Mouse (Mus musculus) kidney, postnatal 36 days (tissue): ENCODE results near the gene Zfp109.
"Not testable (repeated sequence)": the region's sequence is repeated elsewhere in the genome, so short reads cannot be mapped to it uniquely, and the experiment has no call there.

ENCODE experiments used
- DNase-seq, 2 experiments: peaks; one replicate each; pipeline ENCODE4 v3.0.0; 2021 to 2022; ENCODE audit warnings: mixed read lengths in 2 of 2

The Zfp109 gene

GRCm38 (mm10) chr7:24237040-24237791 is at the start of gene Zfp109:
TSS of gene Zfp109 (minus strand) at chr7:24237560.
- peak; percentile 76 to 83 for DNase-seq

DNA sequence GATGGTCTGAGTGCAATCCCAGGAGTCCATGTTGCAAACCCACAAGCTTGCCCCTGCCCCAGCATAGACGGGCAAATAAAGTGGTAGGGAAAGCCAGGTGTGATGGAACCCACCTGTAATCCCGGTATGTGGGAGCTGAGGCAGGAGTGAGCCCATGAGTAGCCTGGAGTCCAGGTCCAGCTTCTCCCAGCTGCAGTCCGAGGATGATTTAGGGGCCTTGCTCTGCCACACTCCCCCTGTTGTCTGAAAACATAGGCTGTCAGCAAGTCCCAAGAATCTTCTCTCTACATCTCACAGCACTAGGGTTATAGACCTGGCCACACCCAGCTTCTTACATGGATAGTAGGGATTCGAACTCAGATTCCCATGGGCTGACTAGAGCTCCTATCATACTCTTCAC is 49.6 kb upstream of the Zfp109 start:
- DNase-seq: no peak

DNA sequence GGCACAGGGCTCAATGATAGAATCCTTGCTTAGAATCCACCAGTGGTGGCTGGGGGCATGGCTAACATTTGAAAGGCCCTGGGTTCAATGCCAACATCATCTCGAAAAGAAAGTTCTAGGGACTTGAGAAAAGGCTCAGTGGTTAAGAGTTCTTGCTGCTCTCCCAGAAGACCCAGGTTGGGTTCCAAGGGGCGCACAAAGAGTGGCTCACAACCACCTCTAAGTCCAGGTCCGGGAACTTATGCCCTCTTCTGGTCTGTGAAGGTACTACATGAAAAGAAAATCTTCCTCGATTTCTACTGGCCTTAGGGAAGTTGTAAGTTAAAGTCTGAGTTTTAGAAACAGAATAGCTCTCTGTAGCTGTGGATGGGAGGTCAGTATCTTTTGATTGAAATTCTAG is 48.7 kb upstream of the Zfp109 start:
- no peak for DNase-seq

DNA sequence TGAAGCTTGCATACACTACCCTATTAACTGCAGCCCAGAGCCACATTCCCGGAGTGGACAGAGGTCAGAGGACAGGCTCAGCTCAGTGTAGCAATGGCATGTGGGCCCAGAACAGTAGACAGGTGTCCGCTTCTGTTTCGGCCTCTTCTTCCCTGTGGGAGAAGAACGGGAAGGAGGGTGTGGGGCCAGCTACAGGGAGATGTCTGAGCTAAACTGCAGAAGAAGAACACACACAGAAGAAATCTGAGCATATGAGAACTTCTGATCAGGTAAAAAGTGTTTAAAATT is 43.4 kb upstream of the Zfp109 start:
- peak; percentile 26 to 40 for DNase-seq

- DNase-seq: no peak
Measured at GRCm38 (mm10) chr7:24280031-24280857, 42.9 kb upstream of the Zfp109 start.

DNA sequence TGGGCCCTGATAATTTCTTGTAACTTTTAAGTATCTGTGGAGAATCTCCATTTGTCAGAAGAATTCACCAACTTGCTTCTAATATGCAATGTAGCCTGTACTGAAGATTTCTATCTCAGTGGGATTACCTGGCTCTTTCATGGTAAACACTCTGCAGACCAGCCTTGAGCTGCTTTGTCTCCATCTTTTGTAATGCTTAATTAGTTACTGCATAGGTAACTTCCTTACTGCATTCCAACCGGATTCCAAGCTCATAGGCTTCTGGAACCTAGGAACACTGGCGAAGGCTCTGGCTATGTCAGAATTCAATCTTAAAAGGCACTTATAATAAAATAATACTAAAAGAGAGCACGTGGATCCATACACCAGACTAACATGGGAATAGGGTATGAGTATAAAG is 41.4 kb upstream of the Zfp109 start:
- not testable (repeated sequence) for DNase-seq

- peak in 1 of 2 experiments; percentile 34 for DNase-seq
Measured at GRCm38 (mm10) chr7:24274456-24274855, 37.1 kb upstream of the Zfp109 start.

DNA sequence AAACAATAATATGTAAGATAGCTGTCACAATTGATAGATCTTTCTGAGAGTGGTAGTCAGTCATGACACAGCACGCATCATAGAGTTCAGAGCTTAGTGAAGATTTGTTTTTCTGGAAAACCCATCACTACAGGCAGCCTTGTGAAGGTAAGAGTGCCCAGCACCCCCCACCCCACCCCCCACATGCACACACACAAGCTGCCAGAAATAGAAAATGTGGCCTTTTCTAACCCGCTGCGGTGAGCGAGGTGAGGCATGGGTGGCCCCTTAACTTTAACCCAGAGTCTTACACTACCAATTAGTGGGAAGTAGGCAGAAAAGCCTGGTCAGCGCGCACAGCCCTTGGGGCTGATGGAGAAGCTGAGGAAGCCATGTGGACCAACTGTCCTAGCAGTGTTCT is 33.8 kb upstream of the Zfp109 start:
- no peak for DNase-seq

DNA sequence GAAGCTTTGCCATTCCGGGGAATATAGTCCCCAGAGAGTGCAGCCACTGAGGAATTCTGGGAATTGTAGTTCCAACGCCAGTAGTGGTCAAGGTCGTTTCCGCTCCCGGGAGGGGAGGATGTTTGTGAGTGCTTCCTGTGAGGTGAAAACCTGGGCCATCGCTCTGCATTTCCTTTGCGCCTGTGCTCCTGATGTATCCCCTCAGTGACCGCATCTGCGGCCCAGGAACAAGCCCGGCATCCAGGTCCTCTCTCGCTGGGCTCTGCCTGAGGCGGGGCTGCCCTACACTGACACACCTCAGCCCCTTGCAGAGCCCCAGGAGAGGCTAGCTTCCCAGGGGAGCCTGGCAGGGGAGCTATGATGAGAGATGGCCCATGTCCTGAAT is 32.9 kb upstream of the Zfp109 start, which contains the start of gene Zfp93:
TSS of gene Zfp93 (plus strand) at position 133 of the 385 bp plus-strand sequence.
- DNase-seq: peak; percentile 84 to 93

GRCm38 (mm10) chr7:24269667-24270287 is 32.4 kb upstream of the Zfp109 start:
- DNase-seq: peak in 1 of 2 experiments; percentile 22

DNA sequence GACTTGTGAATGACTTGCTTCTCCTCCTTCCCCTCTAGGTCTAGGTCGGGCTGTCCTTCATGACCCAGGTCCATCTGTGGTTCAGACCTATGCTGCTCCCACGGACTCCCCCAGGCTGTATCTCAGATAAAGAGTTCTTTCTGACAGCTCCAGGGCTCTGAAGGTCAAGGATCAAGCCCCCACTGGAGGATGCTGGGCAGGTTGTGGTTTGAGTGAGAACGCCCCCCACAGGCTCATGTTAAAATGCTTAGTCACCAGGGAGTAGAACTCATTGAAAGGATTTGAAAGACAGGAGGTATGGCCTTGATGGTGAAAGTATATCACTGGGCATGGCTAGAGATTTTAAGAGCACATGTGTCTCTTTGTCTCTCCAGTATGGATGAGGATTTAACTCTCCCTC is 31.9 kb upstream of the Zfp109 start:
- no peak for DNase-seq

DNA sequence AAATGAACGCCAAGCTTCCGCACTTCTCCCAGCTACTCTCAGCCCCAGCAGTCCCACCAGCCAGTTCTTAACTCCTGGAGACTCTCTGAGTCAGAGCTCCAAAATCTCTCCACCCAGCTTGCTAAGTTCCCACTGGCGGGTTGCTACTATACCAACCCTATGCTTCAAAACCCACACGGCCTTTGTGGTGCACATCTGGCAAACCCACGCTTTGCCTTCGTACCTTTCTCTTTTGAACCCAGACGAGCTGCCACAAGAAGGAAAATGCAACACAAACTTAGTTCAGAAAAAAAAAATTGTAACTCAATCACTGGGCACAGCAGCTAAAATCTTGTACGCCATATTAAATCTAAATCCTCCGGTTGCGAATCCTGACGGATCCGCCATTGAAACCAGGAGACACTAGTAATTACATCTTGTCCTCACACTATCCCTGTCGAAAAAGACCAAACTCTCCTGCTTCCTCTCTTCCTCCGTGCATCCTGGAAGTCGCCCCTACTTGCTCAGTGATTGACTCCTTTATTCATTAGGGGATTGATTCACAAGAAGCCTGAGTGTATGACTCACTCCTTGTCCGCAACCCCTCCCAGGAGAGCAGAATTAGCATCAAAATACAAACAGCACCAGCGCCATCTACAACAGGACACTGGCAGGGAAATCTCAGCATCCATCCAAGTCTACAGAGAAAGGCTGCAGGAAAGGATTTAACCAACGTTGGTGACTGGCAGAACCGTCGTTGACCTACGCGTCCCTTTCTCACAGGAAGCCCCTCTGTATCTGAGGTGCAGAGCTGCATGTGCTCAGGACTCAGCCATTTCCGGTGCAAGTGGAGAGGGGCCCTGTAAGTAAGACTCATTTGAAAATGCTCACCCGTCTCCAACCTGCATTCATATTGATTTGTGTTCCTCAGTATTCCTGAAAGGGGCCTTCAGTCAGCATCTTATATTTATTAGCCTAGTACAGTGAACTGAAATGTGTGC is 31.1 kb upstream of the Zfp109 start:
- DNase-seq: no peak

GRCm38 (mm10) chr7:24260000-24260312 is 22.6 kb upstream of the Zfp109 start:
- no peak for DNase-seq

GRCm38 (mm10) chr7:24259306-24259999 is 22.1 kb upstream of the Zfp109 start:
- DNase-seq: no peak

DNA sequence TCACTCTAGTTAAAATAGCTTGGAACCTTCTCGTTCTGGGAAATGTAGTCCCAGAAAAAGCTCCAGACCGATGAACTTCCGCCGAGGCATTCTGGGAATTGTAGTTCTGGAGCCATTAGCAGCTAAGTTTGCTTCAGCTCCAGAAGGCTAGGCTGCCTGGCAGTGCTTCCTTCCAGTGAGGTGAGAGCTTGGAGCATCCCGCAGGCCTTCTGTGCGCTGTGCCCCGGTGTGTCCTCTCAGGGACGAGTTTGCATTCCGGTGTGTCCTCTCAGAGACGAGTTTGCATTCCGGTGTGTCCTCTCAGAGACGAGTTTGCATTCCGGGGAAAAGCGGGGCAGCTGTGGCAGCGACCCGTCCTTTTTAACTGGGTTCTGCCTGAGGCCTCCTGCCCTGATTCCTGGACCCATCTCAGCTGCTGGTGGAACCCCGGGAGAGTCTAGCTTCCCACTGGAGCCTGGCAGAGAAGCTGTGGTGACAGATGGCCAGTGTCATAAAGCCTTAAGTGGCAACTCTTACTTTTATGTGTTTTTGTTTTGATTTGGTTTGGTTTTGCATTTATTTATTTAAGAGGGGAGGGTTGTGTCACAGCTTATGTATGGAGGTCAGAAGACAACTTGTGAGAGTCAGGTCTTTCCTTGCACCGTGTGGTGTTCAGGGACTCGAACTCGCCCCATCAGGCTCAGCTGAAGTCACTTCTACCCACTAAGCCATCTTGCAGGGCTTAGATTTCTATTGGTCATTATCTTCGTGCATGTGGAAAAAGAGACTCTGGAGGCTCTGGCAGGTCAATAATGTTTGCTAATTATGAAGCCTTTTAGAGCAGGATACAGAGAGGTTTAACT is 17.5 kb upstream of the Zfp109 start, which contains the start of gene Zfp108:
TSS of gene Zfp108 (plus strand) at position 162 of the 842 bp plus-strand sequence.
- DNase-seq: peak; percentile 91 to 95

- DNase-seq: no peak
Measured at GRCm38 (mm10) chr7:24253779-24254615, 16.6 kb upstream of the Zfp109 start.

- DNase-seq: no peak
Measured at GRCm38 (mm10) chr7:24211343-24211742, 26.0 kb downstream of the Zfp109 start, which contains the start of gene Zfp111. TSS of gene Zfp111 (minus strand) at chr7:24211443.

GRCm38 (mm10) chr7:24210296-24210695 is 27.1 kb downstream of the Zfp109 start:
- no peak for DNase-seq

GRCm38 (mm10) chr7:24208282-24208886 is 29.0 kb downstream of the Zfp109 start:
- DNase-seq: no peak
